Mouse (Mus musculus): ENCODE results near the gene Dync1i2. TPM values are rescaled to one million over a fixed set of nuclear protein-coding genes. Genes with fewer than 3 reads are reported as not detected.

Dync1i2 gene
- polyA plus RNA-seq, 1 experiment: 43.3 TPM

DNA sequence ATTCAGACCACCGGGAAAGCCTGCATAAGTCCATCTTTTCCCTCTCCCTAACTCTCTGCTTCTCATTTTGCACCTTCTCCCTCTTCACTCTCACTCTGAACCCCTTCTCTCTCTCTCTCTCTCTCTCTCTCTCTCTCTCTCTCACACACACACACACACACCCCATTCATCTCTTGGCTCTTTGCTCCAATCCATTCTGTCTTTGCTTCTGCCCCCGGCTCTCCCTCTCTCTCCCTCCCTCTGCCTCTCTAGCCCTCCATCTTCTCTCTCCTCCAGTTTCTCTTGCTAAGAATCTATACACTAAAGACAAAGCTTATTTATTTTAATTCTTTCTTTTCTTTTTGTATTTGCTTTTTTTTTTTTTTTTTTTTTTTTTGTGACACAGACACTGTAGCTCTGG is 98.2 kb downstream of the Dync1i2 start:
- H3K4me3 ChIP-seq (ENCODE audit: insufficient read depth, low read depth, low read length): no peak overlapping the region
- no peak overlapping the region for H3K27ac ChIP-seq (replicated peaks; ENCODE audit: low read depth, low read length)
- no peaks in the 10 kb centered on the region for H3K4me1 ChIP-seq (ENCODE audit: control insufficient read depth, insufficient read depth, insufficient read length, low read length)

- Histone ChIP-seq H3K27ac (replicated peaks; ENCODE audit: low read depth, low read length) (no peak overlapping the region), H3K4me1 (ENCODE audit: control insufficient read depth, insufficient read depth, insufficient read length, low read length) (no peaks in the 10 kb centered on the region), H3K4me3 (ENCODE audit: insufficient read depth, low read depth, low read length) (no peak overlapping the region)
Measured at GRCm38 (mm10) chr2:71312067-71312466, 100.6 kb downstream of the Dync1i2 start.

Other genes starting within 250 kb of the Dync1i2 start
- gene Dcaf17, start 156.4 kb upstream of the Dync1i2 start, polyA plus RNA-seq (2012; ENCODE audit: insufficient read depth, insufficient read length, missing spikeins): 5.5 and 6.5 TPM in 2 replicates
- 8.0 and 8.9 TPM in 2 replicates for gene Mettl8, start 156.1 kb upstream of the Dync1i2 start, polyA plus RNA-seq (2012; ENCODE audit: insufficient read depth, insufficient read length, missing spikeins)
- not detected in 2 replicates for gene Cybrd1, start 93.8 kb upstream of the Dync1i2 start, polyA plus RNA-seq (2012; ENCODE audit: insufficient read depth, insufficient read length, missing spikeins)
- 4.6 and 5.6 TPM in 2 replicates for gene Slc25a12, start 156.0 kb downstream of the Dync1i2 start, polyA plus RNA-seq (2012; ENCODE audit: insufficient read depth, insufficient read length, missing spikeins)
- 15.5 and 16.6 TPM in 2 replicates for gene Hat1, start 177.3 kb downstream of the Dync1i2 start, polyA plus RNA-seq (2012; ENCODE audit: insufficient read depth, insufficient read length, missing spikeins)
- 44.0 and 54.3 TPM in 2 replicates for gene Metap1d, start 241.6 kb downstream of the Dync1i2 start, polyA plus RNA-seq (2012; ENCODE audit: insufficient read depth, insufficient read length, missing spikeins)